Mouse (Mus musculus): ENCODE data around the gene Zfpm1.

Zfpm1 gene

DNA sequence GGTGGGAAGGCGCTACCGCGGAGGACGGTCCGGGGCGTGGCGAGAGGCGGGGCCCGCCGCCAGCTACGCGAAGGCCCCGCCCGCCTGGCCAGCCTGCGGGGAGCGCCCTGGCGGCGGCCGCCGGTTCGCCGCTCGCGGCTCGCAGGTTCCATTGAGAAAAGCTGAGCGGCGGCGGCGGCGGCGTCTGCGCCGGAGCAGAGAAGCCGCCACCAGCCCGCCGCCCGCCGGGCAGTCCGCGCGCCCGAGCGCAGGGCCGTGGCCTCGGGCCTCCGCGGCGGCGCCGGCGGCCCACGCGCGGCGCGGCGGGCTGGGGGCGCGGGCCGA is at the start of gene Zfpm1:
Gene Zfpm1 (plus strand): TSS at position 107 of the 324 bp plus-strand sequence.
- DNase-seq = no peak

DNA sequence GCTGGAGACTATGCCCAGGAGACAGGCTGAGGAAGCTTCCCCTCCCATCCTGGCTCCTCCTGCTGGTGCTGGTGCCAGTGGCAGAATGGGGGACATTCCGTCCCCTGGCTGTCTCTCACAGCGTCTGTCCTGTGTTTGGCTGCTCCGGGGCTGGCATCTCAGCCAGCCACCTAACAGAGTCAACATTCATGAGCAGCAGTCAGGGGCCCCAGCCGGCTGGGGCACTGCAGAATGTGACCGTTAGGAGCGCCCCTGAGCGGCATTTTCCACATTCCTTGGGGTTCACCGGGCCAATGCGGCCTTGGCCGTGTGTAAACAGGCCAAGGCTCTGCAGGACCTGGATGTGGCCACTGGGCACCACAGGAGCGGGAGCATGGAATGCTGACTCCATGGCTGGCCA is 47.9 kb upstream of the Zfpm1 start:
- DNase-seq = no peak

DNA sequence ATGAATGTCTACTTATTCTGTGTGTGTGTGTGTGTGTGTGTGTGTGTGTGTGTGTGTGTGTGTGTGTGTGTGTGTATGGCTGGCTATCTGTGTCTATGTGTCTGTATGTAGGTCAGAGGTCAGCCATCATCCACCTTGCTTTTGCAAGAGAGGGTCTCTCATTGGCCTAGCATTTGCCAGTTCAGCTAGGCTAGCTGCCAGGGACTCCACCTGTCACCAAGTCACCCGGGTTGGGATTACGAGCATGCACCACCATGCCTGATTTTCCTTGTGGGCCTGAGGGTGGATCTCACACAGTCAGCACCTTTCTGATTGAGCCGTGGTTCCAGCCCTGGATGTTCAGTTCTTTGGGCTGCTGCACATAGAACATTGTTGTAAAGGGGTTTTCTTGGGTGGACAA is 45.4 kb upstream of the Zfpm1 start:
- no peak for DNase-seq

DNA sequence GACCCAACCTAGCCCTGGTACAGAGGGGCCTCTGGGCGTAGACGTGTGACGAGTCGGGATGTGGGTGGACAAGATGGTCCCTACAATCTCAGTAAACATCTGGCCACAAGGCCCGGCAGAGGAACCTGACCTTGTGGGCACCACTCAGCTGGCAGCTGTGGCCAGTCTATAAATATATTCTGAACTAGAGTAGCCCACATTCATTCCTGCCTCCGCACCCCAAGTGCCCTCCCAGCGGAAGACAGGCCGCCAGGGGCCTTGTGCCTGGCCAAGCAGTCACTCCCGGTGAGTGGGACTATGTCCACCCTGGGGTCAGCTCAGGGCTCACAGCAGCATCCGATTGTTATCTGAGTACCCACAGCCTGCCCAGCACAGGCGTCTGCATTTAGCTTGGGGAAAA is 43.7 kb upstream of the Zfpm1 start:
- DNase-seq = no peak

DNA sequence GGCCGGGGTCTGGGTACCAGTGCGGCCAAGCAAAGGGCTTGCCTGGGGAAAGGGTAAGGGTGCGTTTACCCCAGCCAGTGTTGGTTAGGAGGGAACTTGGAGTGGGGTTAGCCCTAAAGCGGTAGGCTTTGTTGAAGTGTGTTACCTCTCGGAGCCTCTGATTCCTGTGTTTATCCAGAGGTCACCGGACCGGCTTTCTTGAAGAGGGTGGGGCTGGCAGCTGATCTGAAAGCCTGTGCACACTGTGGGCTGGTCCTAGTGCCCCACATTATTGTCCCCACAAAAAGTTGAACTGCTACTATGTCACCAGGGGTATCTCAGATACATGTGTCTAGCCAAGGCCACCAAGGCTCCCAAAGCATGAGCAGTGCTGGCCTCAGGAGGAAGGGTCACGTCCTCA is 43.2 kb upstream of the Zfpm1 start:
- no peak for DNase-seq

DNA sequence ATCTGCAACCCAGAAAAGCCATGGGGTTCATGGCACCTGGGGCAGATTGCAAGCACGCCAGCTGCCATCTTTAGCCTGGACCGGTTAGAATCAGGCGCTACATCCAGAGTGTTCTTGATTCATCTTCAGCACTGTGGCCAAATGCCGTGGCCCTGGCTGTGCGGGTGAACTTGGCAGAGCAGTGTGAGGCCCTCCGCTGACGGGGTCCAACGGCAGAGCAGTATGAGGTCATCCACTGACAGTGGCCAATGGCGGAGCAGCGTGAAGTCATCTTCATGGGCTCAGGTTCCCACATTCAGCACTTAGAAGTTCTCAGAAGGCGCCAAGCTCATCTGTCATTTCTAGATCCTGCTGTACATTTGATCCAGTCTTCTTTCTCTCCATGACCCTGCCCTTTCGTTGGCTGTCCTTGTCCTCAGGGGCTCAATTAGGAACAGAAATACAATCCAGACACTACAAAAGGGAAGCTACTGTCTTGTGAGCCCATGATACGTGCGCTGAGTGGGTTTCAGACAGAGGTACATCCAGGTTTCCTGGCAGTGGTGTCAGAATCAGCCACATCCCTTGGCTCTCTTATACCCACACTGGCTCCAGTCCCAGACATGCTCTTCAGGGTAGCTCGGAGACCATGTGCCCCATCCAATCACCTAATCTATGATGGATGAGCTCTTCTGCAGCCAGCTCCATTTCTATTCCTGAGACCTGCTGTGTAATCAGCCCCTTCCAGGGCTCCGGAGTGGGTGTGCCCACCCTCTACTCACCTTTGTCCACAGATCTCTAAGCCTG is 41.5 kb upstream of the Zfpm1 start:
- DNase-seq = no peak

DNA sequence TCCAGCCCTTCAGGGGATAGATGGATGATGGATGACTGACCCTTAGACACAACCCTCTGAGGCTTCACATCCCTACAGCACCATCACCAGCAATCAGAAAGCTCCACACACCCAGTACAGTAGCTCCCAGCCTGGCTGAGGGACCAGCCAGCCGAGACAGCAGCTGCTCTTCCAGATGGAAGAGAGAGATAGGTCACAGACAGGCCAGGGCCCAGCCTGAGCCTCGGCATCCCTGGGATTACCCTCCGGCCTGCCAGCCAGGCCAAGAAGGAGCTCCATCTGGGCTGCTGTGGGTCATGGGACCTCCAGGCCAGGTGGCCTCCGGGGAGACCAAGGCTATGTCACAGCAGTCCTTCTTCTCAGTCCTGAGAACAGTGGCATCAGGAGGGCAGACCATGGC is 38.6 kb upstream of the Zfpm1 start:
- DNase-seq = no peak

DNA sequence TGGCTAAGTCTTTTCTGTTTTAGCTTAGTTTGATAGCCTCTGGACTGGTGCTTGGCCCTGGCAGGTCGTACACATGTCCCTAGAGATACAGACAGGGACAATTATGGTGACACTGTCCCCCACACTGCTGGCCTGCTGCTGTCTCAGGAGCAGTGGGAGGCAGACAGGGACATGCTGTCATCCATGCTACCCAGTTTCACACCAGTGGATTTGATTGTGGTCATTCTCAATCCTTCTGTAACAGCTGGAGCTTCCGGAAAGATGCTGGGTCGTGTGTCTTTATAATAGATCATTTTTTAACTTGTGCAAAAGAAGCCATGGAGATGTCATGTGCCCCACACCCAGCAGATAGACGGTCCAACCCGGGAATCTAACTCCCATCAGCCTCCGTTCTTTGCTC is 36.8 kb upstream of the Zfpm1 start:
- DNase-seq = no peak

DNA sequence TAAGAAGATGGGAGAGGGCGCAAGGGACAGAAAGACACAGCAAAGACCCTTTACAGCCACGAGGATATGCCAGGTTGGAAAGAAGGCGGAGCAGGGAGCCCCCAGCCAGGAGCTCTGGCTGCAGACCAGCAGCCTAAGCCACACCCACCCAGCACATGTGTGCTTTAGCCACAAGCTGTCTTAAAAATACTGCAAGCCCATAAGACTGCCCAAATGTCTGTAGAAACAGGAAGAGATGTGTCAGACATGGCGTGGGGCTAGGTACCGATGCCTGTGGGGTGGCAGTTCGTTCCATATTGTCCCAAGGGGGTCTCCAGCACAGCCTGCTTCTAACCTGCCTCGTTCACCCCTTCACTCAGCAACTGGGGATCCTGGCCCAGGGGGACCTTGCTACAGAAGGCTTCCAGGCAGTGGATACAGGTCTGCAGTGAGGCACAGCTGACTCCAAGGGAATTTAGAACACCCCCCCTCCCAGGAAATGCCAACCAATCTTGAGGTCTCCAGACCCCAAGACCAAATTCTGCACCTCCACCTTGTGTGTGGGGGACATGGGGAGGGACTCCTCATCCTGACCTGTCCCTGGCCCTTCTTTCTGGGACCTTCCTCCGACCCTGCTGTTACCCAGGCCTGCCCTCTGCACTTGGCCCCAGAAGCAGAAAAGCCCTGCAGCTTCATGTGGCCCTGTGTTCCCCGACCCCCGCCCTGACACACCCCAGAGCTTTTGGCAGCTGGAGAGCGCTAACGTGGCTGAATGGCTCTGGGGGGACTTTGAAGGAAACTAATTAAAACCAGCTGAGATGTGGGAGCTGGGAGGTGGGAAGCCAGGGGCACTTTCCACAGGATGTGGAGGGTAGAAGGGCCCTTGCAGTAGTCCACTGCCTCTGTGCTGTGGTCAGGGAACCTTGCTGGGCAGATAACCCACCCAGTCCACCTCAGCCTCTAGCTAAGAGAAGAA is 35.4 kb upstream of the Zfpm1 start:
- DNase-seq = no peak

DNA sequence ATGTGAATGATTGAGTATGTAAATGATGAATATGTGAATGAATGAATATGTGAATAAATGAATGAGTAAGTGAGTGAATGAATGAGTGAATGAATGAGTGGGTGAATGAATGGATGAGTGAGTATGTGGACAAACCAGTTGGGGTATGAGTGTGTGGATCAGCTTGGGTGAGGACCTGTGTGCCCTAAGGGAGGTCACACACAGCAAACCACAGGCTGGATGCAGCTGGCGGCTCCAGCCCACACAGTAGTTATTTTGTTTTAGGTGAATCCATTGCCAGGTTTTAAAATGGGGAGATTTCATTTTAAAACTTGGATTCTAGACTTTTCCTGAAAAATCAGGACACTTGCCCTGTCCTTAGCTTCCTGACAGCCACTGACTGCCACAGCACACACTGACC is 30.2 kb upstream of the Zfpm1 start:
- DNase-seq = no peak

DNA sequence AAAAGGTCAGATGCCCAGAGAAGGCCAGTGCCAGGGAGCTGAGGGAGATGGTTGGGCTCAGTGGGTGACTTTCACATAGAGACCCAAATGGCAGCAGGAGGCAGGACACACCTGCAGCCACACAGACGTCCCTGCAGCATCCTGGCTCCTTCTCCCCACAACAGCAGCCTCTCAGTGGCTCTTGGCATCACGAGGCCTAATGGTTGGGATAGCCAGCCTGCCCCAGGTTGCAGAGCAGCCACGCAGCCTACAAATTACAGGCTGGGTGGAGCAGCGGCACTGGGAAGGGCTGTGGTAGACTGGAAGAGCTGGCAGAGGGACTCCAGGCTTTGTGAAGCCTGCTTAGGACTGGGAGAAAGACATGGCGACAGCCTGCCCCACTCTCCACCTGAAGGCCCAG is 29.6 kb upstream of the Zfpm1 start:
- DNase-seq = no peak

DNA sequence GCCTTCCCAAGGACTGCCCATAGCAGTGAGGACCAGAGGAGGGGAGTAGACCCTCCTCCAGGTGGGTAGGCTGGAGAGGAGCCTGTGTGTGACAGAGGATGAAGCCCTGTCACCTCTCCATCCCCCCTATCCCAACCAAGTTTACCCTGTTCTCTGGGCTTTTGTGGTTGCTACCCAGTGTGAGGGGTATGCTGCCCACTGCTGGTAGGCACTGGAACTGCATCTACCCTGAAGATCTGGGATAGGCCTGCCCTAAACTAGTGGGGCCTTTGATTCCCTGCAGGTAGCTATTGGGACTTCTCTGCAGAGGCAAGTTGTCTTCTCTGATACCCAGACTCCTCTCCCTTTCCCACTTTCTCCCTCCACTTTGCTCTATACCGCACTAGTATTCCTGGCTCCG is 22.6 kb upstream of the Zfpm1 start:
- DNase-seq = no peak

DNA sequence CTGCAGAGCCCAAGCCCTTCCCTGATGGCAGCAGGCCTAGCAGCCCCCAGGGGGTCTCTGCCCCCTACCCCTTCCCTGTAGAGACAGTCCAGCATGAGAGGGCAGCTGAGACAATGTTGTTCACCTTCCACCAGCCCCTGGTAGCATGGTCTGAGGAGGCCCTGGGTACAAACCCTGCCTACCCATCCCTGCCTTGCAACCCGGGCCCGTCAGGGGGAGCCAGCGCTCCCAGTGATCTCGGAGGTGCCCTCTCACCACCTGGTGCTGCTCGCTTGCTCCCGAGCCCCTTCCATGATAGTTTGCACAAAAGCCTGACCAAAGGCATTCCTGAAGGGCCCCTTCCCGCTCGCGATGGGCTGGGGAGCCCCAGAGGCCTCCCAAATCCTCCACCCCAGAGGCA is 21.2 kb upstream of the Zfpm1 start:
- DNase-seq = no peak

DNA sequence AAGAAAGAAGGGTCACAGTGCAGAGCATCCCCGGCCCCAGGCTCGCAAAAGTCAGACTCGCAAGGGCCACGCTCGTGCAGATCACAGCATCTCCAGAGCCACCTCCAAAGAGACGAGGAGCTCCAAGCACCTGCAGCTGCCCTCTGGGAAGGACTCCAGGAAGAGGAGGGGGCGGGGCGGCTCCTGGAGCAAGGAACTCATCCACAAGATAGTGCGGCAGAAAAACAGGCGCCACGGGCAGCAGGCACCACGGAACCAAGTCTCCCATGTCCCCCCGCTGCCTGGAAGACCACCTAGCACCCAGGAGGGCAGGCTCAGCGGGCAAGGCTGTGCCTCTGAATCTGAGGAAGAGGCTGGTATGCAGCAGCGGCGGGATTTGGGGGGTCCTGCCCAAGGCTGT is 19.1 kb upstream of the Zfpm1 start:
- DNase-seq = no peak

DNA sequence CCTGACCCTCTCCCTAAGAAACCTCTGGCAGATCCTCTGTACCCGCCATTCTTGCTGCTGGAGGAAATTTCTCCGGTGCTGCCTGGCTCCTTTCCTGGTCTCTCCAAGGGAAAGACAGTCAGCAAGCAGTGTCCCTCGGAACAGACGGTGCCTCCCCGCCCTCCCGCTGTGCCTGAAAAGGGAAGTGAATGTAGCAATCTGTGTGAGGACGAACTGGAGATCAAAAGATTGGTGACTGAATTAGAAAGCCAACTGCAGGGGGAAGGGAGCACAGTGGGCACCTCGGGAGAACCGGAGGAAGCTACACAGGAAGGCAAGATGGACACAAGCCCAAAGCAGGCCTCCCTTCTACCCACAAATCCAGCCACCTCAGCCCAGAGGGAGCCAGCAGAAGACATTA is 17.7 kb upstream of the Zfpm1 start:
- no peak for DNase-seq

DNA sequence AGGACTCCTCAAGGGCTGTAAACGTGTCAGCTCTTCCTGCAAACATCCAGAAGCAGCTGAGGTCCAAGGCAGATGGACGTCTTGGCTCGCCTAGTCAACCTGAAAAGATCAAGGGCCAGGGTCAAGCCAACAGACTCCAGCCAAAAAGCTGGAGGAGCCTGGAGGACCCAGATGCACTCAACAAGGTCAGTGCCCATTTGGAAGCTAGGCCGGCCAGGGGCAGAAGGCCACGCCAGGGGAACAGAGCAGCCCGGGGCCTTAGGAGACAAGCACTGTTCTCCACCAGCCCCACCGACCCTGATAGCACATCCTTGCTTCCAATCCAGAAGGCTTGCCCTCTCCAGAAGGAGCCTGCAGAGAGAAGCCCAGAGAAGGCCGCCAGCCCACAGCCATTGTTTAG is 16.4 kb upstream of the Zfpm1 start:
- no peak for DNase-seq

DNA sequence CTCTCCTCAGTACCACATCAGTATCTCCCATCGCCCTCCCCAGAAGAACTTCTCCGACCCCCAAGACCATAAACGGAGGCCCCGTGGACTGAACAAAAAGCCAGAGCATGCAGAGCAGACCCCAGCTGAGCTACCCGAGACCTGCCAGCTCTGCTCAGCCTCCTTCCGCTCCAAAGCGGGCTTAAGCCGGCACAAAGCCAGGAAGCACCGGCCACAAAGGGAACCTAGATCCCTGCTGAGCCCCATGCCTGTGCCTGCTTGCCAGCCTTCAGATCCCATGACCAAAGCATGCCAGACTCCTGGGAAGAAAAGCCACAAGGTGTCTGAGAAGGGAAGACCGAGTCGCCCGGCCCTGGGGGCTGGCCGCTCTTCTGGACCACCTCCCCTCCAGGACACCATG is 15.1 kb upstream of the Zfpm1 start:
- DNase-seq = no peak

DNA sequence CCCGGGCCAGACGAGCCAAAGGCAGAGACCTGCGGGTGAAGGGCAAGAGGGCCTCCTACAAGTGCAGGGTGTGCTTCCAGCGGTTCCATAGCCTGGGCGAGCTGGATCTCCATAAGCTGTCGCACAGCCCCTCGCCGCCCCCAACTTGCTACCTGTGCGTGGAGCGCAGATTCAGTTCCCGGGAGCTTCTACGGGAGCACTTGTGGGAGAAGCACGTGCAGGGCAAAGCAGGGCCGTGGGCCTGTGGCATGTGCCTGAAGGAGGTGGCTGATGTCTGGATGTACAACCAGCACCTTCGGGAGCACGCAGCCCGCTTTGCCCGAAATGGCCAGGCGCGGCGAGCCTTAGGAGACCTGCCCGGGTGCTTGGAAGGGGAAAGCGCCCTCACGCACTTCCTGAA is 13.1 kb upstream of the Zfpm1 start:
- no peak for DNase-seq

DNA sequence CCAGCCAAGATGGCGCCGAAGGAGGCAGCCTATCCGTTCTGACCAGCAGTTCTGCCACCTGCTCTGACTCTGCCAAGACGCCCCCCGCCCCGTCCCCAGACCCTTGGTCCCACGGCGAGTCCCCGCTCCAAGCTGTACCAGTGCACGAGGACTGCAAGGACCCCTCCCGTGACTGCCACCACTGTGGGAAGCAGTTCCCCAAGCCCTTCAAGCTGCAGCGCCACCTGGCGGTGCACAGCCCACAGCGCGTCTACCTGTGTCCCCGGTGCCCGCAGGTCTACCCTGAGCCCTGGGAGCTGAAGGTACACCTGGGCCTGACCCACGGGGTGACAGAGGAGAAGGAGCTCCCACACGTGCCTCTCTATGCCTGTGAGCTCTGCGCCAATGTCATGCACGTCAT is 12.5 kb upstream of the Zfpm1 start:
- peak; percentile 46 to 53 for DNase-seq

DNA sequence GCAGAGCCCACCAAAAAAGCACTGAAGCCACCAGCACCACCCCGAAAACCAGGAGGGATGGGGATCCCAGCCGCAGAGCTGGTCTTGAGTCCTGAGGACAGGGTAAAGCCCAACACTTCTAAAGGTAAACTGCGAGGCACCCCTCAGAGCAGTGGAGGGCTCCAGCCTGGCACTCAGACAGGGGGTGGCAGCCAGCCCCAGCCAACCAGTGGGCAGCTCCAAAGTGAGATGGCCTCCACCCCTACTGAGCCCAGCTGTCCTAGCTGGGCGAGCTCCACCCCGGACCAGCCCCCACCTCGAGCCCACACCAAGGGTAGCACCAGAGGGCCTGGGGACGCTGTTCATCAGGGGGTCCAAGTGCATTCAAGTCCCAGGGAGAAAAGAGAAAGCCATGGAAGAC is 11.4 kb upstream of the Zfpm1 start:
- DNase-seq = no peak

DNA sequence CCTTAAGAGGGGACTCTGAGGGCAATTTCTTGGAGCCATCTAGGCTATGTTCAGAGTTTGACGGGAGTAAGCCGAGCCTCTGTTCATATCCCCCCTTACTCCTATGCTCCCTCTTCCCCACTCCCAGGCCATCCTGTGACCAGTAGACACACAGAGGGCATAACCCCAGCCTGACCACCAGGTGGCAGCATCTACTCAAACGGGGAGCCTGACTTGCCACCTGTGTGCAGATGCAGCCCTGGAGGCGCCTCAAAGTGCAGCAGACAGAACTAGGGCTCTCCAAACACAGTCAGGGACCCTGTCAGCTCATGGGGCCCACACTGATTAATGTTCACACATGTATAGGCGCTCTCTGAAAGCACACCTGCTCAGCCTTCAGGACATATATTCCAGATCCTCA is 8.8 kb upstream of the Zfpm1 start:
- DNase-seq = peak; percentile 71 to 73

DNA sequence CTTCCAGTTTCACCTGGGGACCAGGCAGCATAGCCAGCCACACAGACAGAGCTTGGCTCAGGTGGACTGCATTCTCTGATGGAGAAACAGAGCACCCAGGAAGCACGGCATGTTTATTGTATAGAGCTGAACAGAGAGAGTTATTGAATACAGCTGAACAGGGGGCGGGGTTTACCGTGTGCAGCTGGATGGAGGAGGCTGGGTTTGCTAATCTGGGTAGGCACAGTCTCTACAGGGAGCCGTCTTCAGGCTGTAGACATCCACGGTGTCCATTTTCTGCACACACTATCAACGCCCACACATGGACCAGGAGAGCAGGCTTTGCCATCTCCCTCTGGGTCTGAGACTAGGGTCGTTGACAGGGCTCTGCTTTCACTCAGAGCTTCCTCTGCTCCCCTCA is 8.1 kb upstream of the Zfpm1 start:
- no peak for DNase-seq

DNA sequence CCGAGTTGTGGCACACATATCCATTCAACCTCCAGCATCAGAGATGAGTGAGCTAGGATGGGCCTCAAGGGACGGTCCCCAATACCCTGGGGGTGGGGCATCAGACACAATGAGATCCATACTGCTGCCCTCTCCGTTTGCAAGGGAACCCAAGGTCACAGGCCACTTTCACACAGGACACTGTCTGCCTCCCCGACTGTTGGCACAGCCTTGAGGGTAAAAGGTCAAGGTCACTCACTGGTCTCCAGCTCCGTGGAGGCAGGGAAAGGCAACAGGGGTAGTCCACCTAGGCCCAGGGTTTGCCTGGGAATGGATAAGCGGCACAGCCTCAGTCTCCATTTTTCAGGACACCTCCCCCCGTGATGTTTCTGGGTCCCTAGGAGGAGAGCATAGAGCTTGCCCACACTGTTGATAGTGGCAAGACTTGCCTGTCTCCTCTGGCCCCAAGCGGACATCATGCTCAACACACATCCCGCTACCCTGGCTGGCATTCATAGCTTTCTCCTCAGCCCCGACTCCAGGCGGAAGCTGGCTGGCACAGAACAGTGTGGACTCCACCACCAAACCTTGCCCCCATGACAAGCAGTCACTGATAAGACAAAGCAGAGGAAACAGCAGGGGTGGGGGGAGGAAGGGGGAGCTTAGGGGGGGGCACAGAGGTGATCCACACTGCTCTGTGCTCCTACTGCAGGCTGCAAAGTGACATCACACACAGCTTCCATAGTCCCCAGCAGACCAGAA is 7.1 kb upstream of the Zfpm1 start:
- DNase-seq = no peak

DNA sequence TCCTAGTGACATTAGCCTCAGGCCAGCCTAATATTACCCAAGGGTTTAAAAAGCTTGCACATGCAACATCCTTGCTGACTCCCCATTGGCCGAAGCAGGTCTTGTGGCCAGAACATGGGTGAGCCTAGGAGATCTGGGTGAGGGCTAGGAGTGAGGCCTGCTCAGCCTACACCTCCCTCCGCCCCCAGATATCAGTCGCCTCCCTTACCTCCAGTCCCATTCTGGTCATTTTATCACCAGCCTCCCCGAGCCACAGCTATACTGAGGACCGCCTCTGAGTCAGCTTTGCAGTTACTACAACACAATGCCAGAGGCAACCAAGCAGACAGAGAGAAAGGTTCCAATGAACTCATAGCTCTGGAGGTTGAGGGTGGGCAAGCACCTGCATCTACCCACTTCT is 5.6 kb upstream of the Zfpm1 start:
- DNase-seq = no peak
